Mouse (Mus musculus): ENCODE data around the gene Spem2. TPM values are rescaled to one million over a fixed set of nuclear protein-coding genes. Genes with fewer than 3 reads are reported as not detected.
"Not testable (repeated sequence)": the region's sequence is repeated elsewhere in the genome, so short reads cannot be mapped to it uniquely, and the experiment has no call there.

Gene Spem2
- not detected in 2 replicates for total RNA-seq (2021)
- long read RNA-seq, experiment 1, result 0 reads
- long read RNA-seq, experiment 2, result 0 reads

DNA sequence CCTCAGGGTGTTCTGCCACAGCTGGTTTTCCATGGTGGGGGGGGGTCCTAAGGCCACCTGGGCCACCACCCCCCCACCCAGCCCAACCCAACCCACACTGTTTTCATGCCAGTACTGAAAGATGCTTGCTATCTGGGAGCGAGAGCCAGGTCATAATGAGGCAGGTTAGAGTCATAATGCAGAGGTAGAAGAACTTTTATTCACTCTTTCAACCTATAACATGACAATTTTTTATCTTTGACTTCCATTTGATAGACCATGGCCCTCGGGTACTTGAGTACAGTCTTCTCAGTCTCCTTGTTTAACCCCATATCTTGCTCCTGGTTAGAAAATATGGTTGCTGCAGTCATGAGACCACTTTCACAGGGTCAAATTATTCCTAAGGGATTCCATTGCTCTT, at the start of gene Spem2:
Gene Spem2, minus strand, starts transcription at position 101 of the 400 bp plus-strand sequence.
- no peak for DNase-seq

DNA sequence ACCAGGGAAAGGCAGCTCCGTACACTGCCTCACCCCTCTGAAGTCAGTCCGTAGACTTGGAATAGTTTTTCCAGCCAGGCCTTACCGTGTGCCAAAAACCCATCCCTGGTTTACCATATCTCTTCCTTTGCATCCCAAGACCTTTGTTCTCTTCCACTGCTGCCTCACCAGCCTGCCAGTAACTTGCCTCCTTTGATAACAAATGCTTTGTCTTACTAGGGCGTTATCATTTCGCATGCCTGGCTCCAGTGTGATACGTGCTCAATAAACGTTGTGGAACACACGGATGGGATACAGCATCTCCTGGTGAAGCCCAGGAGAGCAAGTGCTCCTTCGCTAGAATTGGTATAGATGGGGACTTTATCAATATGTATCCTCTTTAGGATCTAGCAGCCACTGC, 49.1 kb upstream of the Spem2 start:
- DNase-seq, result no peak

DNA sequence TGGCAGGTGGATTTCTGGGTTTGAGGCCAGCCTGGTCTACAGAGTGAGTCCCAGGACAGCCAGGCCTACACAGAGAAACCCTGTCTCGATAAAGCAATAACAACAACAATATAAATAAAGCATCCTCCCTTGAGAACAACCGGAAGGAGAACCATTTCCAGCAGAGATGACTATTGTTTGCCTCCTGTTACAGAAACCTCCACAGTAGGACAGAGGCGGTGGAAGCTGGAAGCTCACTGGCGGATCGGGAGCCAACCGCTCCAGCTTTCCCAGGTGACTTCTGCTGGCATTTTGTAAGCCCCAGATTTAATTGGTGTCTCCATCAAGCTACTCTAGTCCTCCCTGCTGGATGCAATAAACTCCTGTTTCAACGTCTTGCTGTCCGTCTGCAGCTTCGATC, 47.3 kb upstream of the Spem2 start:
- no peak for DNase-seq

GRCm38 (mm10) chr11:69864138-69864860, 46.0 kb upstream of the Spem2 start:
- no peak for DNase-seq

DNA sequence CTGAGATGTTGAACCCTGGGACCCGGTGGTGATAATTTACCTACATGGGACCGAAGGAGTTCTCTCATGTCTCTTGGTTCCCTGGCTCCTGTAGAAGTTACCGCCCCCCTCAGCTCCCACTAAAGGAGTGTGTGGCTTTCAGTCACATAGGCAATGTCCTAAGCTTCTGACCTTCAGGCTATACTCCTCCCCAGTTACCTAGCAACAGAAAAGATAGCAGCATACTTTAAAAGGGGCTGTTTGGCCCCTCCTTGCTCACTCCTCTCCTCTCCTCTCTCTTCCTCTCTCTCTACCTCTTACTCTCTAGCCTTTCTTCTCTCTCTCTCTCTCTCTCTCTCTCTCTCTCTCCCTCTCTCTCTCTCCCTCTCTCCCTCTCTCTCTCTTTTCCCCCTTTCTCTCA, 45.5 kb upstream of the Spem2 start:
- not testable (repeated sequence) for DNase-seq

DNA sequence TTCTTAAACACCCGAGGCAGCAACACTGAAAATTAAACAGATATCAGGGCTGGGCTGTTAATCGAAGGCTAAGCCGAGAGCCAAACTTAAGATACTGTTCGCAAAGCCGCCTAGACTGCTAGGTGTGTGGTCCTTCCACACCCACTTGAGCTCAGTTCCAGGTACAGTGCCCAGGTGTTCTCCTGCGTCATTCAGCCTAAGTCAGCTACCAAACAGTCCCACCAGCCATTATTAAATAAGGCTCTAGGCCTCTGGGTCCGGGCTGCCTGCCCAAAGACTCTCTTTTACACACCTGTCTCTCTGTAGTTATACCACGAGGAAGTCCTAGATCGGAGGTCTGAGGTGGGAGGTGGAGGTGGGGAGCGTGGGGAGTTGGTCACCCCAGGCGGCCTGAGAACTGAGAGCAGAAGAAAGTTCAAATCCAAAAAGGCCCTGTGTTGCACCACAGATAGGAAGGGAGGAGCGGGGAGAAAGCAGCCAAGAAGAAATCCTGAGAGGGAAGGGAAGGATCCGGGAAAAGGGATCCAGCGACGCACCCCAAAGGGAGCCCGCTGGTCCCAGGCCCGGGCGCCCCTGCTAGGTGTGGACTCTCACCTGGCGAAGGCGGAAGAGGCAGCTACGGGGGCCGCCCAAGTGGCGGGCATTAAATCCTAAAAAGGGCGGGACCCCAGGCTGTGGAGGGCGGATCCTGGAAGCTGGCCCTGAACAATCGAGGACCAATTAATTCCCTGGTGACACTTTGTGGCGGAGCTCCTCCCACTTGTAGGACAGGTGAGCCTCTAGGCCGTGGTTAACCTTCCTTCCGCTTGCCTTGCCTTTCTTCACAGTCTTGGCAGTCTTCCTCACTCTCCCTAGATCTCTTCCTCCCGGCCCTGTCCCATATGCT, 40.1 kb upstream of the Spem2 start, which contains the start of gene Tnk1:
Gene Tnk1, minus strand, starts transcription at position 618 of the 886 bp plus-strand sequence.
- DNase-seq, result no peak

- DNase-seq, result peak; percentile 73
Observed at GRCm38 (mm10) chr11:69855347-69855746, 37.1 kb upstream of the Spem2 start.

DNA sequence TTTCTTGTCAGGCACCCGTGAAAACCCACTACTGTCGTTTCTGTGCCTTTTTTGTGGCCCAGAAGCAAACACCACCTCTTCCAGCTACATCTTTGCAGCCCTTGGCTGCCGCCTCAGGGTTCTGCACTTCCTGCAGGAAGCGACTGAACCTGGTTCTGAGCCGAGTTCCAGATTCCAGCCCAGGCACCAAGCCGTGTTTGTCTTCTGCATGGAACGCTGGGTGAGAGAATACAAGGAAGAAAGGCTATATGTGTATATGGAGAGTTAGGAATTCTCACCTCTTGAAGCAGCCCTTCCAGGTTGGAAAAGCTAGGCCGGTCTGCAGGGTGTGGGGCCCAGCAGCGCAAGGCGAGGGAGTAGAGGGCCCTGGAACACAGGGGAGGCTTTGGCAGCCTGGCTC, 36.4 kb upstream of the Spem2 start:
- DNase-seq, result no peak

DNA sequence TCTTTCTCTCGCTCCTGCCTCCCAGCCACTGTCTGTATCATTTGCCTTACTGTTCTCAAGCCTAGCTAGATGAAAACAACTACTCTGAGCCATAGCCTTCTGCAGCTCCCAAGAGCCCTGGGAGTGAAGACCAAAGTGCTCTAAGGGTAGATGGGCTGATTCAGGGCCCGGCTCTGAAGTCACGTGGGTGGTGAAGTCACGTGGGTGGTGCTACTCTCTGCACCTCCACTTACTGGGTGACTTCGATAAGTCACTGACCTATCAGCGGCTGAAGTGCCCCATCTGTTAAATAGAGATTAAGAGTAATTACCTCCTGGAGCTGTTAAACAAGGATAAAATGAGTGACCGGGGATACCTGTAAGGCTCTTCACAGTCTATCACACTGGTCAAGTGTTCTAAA, 35.7 kb upstream of the Spem2 start:
- DNase-seq, result no peak

GRCm38 (mm10) chr11:69850754-69851153, 32.5 kb upstream of the Spem2 start:
- no peak for DNase-seq

DNA sequence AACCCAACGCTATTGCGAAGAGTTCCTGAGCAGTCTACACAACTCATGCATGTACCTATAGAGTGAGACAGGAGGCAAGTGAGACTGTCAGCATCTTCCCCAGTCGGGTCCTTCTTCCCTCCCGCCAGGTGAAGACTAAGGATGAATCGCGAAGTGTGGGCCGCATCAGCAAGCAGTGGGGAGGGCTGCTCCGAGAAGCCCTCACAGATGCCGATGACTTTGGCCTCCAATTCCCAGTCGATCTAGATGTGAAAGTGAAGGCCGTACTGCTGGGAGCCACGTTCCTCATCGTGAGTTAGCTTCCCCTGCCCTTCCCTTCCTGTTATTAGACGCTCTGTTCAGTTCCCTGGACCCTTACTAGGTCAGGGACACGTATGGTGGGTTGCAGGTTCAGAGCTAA, 31.6 kb upstream of the Spem2 start:
- no peak for DNase-seq

- DNase-seq, result no peak
Observed at GRCm38 (mm10) chr11:69849128-69849527, 30.9 kb upstream of the Spem2 start.

DNA sequence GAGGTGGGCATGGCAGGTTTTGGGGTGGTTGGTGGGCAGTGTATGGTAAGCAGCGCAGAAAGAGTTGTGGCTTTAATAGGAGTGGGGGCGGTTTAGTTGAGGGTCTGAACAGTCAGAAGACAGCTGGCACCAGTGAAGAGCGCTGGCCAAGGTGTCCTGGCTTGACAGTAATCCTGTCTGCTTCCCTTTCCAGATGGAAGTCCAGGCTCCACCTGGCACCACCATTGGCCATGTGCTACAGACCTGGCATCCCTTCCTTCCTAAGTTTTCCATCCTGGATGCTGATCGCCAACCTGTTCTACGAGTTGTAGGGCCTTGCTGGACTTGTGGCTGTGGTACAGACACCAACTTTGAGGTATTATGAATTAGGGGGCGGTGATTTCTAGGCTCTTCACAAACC, 29.8 kb upstream of the Spem2 start:
- no peak for DNase-seq

GRCm38 (mm10) chr11:69846738-69847688, 28.7 kb upstream of the Spem2 start:
- no peak for DNase-seq

- DNase-seq, result peak; percentile 96
Observed at GRCm38 (mm10) chr11:69846198-69846680, 28.0 kb upstream of the Spem2 start, which contains the start of gene Plscr3. Gene Plscr3, plus strand, starts transcription at chr11:69846376.

GRCm38 (mm10) chr11:69838714-69839104, 20.4 kb upstream of the Spem2 start:
- peak; percentile 38 for DNase-seq

DNA sequence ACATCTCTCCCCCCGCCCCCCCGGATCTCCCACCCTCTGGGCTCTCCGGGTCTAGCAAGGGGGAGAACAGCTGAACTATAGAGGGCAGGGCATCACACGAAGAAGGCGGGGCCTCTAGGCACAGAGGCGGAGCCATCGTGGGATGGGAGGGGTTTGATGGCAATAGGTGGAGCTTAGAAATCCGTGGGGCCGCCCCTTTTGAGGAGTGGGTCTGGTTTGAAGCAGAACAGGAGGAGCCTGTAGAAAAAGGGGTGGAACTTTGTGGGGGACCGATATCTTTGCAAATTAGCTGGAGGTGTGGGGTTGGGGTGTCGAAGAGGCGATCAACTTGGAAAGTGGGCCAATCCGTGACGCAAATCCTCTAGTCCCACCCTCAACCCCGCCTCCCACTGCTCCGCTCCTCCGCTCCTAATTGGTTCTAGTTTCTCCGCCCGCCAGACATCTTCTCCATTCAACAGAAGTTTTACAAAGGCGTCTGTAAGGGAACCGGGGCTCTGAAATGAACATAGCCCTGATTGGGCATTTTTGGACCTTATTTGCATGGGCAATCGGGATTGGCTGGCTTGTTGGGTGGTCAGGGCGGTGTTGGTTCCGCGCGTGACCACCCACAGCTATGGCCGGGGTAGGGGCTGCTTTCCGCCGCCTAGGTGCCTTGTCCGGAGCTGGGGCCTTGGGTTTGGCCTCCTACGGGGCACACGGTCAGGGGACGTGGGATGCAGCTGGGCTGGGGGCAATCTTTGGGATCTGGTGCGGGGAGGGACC, 19.9 kb upstream of the Spem2 start, which contains the start of gene Tmem256:
Gene Tmem256, plus strand, starts transcription at position 563 of the 762 bp plus-strand sequence.
- DNase-seq, result peak; percentile 96

DNA sequence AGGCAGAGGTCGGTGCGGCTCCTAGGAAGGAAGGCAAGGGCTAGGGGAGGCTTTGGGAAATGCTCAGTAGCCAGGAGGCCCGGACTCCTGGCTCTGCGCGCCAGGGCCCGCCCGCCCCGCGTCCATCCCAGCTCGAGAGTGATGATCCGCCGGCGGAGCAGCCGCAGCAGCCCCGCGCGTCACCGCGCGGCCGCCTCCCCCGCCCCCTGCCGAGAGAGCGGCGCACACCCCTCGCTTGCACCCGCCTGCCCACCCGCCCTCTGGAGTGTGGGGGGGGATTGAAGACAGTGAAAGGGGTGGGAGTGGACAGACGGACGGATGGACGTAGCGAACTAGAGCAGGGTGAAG, 19.3 kb upstream of the Spem2 start, which contains the start of gene Nlgn2:
Gene Nlgn2, minus strand, starts transcription at position 181 of the 348 bp plus-strand sequence.
- peak; percentile 86 for DNase-seq

- DNase-seq, result peak; percentile 58
Observed at GRCm38 (mm10) chr11:69836703-69837576, 18.7 kb upstream of the Spem2 start.

DNA sequence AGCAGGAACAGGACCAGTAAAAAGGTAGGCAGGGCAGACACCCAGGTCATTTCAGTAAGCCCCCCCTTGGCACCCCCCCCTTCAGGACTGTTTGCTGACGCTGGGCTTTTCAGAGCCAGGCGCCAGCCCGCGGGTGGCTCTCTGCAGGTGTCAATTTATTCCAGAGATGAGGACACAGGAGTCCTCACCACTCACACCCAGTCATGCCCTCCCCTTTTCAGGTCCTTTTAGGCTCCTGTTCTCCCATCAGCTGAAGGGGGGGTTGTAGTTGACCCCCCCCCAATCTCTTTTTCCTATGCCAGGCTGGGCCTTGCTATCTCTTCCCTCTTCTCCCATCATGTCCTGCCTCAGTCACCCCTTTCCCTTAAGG, 17.7 kb upstream of the Spem2 start:
- DNase-seq, result no peak

Measured in adrenal gland, postnatal 14 days (tissue).